Mouse (Mus musculus) brain, embryonic 14.5 days (tissue): ENCODE measurements around the gene Gsc.
"Not testable (repeated sequence)": the region's sequence is repeated elsewhere in the genome, so short reads cannot be mapped to it uniquely, and the experiment has no call there.

ENCODE experiments used
- CTCF ChIP-seq: fragments of 200-500 bp; IDR thresholded peaks from 2 replicates; pipeline ENCODE4 v1.5.1; 2012; ENCODE audit warnings: inconsistent platforms, mild to moderate bottlenecking, moderate library complexity, borderline replicate concordance; ENCODE audit not compliant: insufficient read depth, insufficient read length; ENCODE audit errors: extremely low read depth
- POLR2A ChIP-seq: fragments of 200-500 bp; IDR thresholded peaks from 2 replicates; pipeline ENCODE4 v1.6.1; 2012; ENCODE audit warnings: mild to moderate bottlenecking, inconsistent platforms, borderline replicate concordance; ENCODE audit not compliant: poor library complexity, insufficient read depth, insufficient read length, severe bottlenecking; ENCODE audit errors: extremely low read depth

DNA sequence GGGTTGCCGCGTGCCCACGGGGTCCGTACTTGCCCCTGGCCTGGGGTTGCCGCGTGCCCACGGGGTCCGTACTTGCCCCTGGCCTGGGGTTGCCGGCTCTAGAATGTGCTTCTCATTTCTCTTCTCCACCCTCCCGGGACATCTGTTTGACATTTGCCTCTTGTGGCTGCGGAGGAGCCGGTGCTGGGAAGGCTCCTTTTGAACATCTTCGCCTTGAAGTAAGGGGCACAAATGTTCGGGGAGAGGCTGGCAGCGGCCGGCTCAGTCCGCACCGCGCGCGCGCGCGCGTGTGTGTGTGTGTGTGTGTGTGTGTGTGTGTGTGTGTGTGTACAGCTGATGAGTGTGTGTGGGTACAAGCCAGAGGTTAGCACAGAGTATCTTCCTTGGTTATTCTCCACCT, 26.1 kb downstream of the Gsc start:
- TF ChIP-seq CTCF, POLR2A: not testable (repeated sequence)
